Mouse (Mus musculus): ENCODE results near the gene Odf4.

GRCm38 (mm10) chr11:68893911-68894464 is 32.9 kb downstream of the Odf4 start:
- TF ChIP-seq EP300 (IDR thresholded peaks at IDR 0.05; ENCODE audit: low read depth): no peak
- no peak for TF ChIP-seq CTCF (IDR thresholded peaks at IDR 0.05; ENCODE audit: low read depth)

Measured in liver, embryonic 14.5 days (tissue).